Mouse (Mus musculus) lung, postnatal 0 days (tissue): Measurements from ENCODE around the gene Wdr66. TPM values are rescaled to one million over a fixed set of nuclear protein-coding genes. Genes with fewer than 3 reads are reported as not detected.

Source experiments
- ATAC-seq: fragments of 200-750 bp; cut with Nextera tagmentation; 2 replicates; pipeline ENCODE4 v1.8.0; 2017; ENCODE audit warnings: moderate library complexity
- DNase-seq: peaks from one replicate; pipeline ENCODE4 v3.0.0-alpha.2; 2016; ENCODE audit warnings: low spot score
- H3K27ac ChIP-seq: fragments of 300-500 bp; sonication (generic); 2 replicates; pipeline ENCODE4 v1.5.1; 2014; ENCODE audit warnings: antibody characterized with exemption, mild to moderate bottlenecking, low read length, mixed read lengths
- H3K27me3 ChIP-seq: fragments of 300-500 bp; sonication (generic); replicated peaks from 2 replicates; pipeline ENCODE4 v1.6.1; 2014; ENCODE audit warnings: low read length, mixed read lengths; ENCODE audit not compliant: insufficient read depth
- H3K36me3 ChIP-seq: fragments of 300-500 bp; sonication (generic); 2 replicates; pipeline ENCODE4 v1.6.1; 2014; ENCODE audit warnings: low read length, mixed read lengths; ENCODE audit not compliant: insufficient read depth
- H3K4me1 ChIP-seq: fragments of 300-500 bp; sonication (generic); 2 replicates; pipeline ENCODE4 v1.6.1; 2014; ENCODE audit warnings: antibody characterized with exemption, low read depth, low read length, mixed read lengths; ENCODE audit not compliant: insufficient read depth
- H3K4me2 ChIP-seq: fragments of 300-500 bp; sonication (generic); replicated peaks from 2 replicates; pipeline ENCODE4 v1.6.1; 2014; ENCODE audit warnings: low read depth, mild to moderate bottlenecking, low read length, moderate library complexity, mixed read lengths
- H3K4me3 ChIP-seq: fragments of 300-500 bp; sonication (generic); 2 replicates; pipeline ENCODE4 v1.5.1; 2014; ENCODE audit warnings: low read depth, low read length
- H3K9ac ChIP-seq: fragments of 300-500 bp; sonication (generic); replicated peaks from 2 replicates; pipeline ENCODE4 v1.6.1; 2014; ENCODE audit warnings: low read depth, mild to moderate bottlenecking
- H3K9me3 ChIP-seq: fragments of 300-500 bp; sonication (generic); 2 replicates; pipeline ENCODE4 v1.6.1; 2016; ENCODE audit warnings: low read length, mixed read lengths
- CTCF ChIP-seq: IDR thresholded peaks from 2 replicates; pipeline ENCODE4 v1.5.1; 2016; ENCODE audit warnings: antibody characterized with exemption, mild to moderate bottlenecking
- EP300 ChIP-seq: IDR thresholded peaks from 2 replicates; pipeline ENCODE4 v1.6.1; 2016; ENCODE audit warnings: antibody characterized with exemption, mild to moderate bottlenecking, control low read depth
- WGBS: fragments of 180-500 bp; shearing (Covaris S2); extraction: QIAGEN DNeasy Blood & Tissue Kit; methylation state at CpG from one replicate; pipeline ENCODE4 v1.1.7; 2014; 5-methylcytosine and 5-hydroxymethylcytosine counted together
- polyA plus RNA-seq: library from polyadenylated mRNA; unstranded; fragments of >200 nt; fragmentation: Nextera tagmentation; extraction: Ambion mirVana; gene quantifications from 2 replicates; pipeline ENCODE4 v1.2.1, GENCODE M21; 2015

Wdr66 gene
- polyA plus RNA-seq, 1 experiment from 2014 or later: 1.9 TPM

DNA sequence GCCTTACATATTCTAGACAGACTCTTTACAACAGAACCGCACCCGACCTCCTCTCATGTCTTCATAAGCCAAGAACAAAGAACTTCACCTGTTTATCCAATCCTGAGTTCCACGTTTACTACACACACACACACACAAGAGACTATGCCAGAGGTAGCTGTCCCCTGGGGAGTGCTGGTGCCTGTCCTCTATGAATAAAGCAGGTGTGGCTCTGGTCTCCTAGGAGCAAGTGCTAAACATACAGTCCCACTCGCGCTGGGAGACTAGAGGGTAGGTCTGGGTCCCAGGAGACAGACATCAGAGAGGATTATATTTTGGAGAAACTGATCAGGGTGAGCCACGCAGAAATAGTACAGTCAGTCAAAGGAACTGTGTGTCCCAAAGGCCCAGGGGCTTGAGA, 81.7 kb downstream of the Wdr66 start:
- no peaks in the 10 kb centered on the region for H3K36me3 ChIP-seq
- H3K4me2 ChIP-seq: no peak overlapping the region
- no peak for DNase-seq
- no peaks in the 10 kb centered on the region for H3K4me1 ChIP-seq
- WGBS: 80% methylated on average over 6 of the region's 6 CpGs
- no peak for TF ChIP-seq EP300
- TF ChIP-seq CTCF: no peak
- no peak overlapping the region for H3K27ac ChIP-seq
- no peak for ATAC-seq
- no peak overlapping the region for H3K4me3 ChIP-seq
- H3K9ac ChIP-seq: no peak overlapping the region
- no peaks in the 10 kb centered on the region for H3K9me3 ChIP-seq
- H3K27me3 ChIP-seq: no peaks in the 10 kb centered on the region

DNA sequence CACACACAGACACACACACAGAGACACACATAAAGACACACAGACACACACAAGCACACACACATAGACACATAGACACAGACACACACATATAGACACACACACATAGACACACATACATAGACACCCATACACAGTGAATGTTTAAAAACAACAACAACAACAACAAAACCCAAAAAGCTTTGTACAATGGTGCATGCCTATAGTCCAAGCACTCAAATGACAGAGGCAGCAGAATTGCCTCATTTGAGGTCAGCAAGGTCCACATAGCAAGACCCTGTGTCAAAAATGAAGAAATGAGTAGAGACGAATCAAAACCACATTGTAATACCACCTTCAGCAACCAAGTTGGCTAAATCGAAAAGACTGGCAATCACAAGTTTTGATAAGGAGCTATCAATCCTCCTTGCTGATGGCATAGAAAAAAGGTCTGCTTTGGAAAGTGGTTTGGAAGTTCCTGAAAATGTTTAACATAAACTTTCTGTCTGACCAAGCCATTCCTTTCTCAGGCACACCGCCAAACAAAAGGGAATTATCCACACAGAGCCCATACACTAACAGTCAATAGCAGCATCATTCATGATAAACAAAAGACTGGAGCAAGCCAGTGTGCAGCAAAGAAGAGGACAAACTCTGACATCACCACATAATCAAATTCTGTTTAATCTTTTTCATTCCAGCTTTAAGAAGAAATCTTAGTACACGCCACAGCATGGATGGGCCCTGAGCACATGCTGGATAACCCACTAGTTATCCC, 84.5 kb downstream of the Wdr66 start:
- H3K4me1 ChIP-seq: no peaks in the 10 kb centered on the region
- no peak overlapping the region for H3K4me2 ChIP-seq
- no peaks in the 10 kb centered on the region for H3K27me3 ChIP-seq
- no peak for TF ChIP-seq EP300
- no peak for TF ChIP-seq CTCF
- ATAC-seq (no peak), DNase-seq (peak; percentile 27)
- no peak overlapping the region for H3K27ac ChIP-seq
- WGBS: 49% methylated on average over 4 of the region's 4 CpGs
- H3K36me3 ChIP-seq: no peaks in the 10 kb centered on the region
- no peaks in the 10 kb centered on the region for H3K9me3 ChIP-seq
- H3K9ac ChIP-seq: no peak overlapping the region
- no peak overlapping the region for H3K4me3 ChIP-seq

DNA sequence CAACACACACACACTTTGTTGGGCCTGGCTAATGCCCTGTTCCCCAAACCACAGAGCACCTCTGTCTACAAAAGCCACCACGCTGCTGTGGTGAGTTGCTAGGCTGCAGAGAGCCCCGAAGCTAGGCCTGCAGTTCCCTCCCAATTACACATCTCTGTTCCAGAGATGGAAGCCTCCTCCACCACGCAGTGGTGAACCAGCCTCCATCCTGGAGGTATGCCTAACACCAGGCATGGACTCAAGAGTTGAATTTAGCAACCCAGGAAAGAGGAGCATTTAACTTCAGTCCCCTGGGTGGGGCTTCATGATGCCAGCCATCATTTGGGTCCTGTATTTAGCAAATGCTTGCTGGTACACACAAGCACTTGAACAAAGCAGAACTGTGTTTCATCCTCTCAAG, 86.6 kb downstream of the Wdr66 start:
- Histone ChIP-seq H3K9me3 (no peaks in the 10 kb centered on the region), H3K27me3 (no peaks in the 10 kb centered on the region), H3K4me1 (0 out of 2 replicates have a peak, but pooled peaks cover 2% of the 10 kb centered on the region), H3K36me3 (no peaks in the 10 kb centered on the region), H3K4me3 (no peak overlapping the region), H3K27ac (no peak overlapping the region), H3K9ac (no peak overlapping the region), H3K4me2 (no peak overlapping the region)
- TF ChIP-seq EP300: no peak
- no peak for TF ChIP-seq CTCF
- DNase-seq (no peak), ATAC-seq (no peak)
- WGBS: 59% methylated on average over 3 of the region's 3 CpGs

- H3K27me3 ChIP-seq: no peaks in the 10 kb centered on the region
- H3K9ac ChIP-seq: peak within 1 kb of the TSS; percentile 66
- H3K4me2 ChIP-seq: peak within 1 kb of the TSS; percentile 96
- no peaks in the 10 kb centered on the region for H3K36me3 ChIP-seq
- peaks cover 16% of the 10 kb centered on the region for H3K4me1 ChIP-seq
- H3K9me3 ChIP-seq: no peaks in the 10 kb centered on the region
- H3K27ac ChIP-seq: peak within 1 kb of the TSS; percentile 96
- ATAC-seq (peak; percentile 82), DNase-seq (peak; percentile 90)
- TF ChIP-seq EP300 (no peak), CTCF (peak; percentile 58)
- peak within 1 kb of the TSS; percentile 89 for H3K4me3 ChIP-seq
- 1% methylated on average over 55 of the region's 69 CpGs for WGBS
Observed at GRCm38 (mm10) chr5:123343707-123344627, 92.1 kb downstream of the Wdr66 start, which contains the start of gene Bcl7a. Gene Bcl7a, plus strand, starts transcription at chr5:123343834.

DNA sequence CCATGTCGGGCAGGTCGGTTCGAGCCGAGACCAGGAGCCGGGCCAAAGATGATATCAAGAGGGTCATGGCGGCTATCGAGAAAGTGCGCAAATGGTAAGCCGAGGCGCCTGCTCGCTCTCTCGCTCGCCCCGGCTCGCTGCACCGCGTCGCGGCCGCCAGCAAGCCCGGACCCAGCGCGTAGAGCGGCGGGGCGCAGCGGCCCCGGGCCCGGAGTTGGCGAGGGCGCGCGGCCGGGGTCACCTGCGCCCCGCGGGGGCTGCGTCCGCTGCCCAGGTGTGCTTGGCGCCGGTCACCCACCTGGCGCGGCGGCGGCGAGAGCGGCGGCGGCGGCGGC, 92.7 kb downstream of the Wdr66 start:
- H3K4me1 ChIP-seq: peaks cover 16% of the 10 kb centered on the region
- DNase-seq (no peak), ATAC-seq (peak; percentile 25)
- H3K27ac ChIP-seq: peak overlapping the region; percentile 96
- peak overlapping the region; percentile 66 for H3K9ac ChIP-seq
- no peaks in the 10 kb centered on the region for H3K9me3 ChIP-seq
- H3K4me3 ChIP-seq: peak overlapping the region; percentile 89
- no peak for TF ChIP-seq EP300
- no peak for TF ChIP-seq CTCF
- peak overlapping the region; percentile 96 for H3K4me2 ChIP-seq
- H3K27me3 ChIP-seq: no peaks in the 10 kb centered on the region
- 0% methylated on average over 19 of the region's 51 CpGs for WGBS
- H3K36me3 ChIP-seq: no peaks in the 10 kb centered on the region
